Mouse (Mus musculus) large intestine, adult 2 months (tissue): ENCODE measurements around the gene Ap1s3. TPM values are rescaled to one million over a fixed set of nuclear protein-coding genes. Genes with fewer than 3 reads are reported as not detected.
"Not testable (repeated sequence)": the region's sequence is repeated elsewhere in the genome, so short reads cannot be mapped to it uniquely, and the experiment has no call there.

ENCODE experiments used
- DNase-seq: peaks from one replicate; pipeline ENCODE4 v3.0.0-alpha.2; 2012; ENCODE audit warnings: low read depth, low spot score
- WGBS: fragments of 180-500 bp; shearing (Covaris S2); methylation state at CpG from one replicate; pipeline ENCODE4 v1.1.7; 2018; 5-methylcytosine and 5-hydroxymethylcytosine counted together
- polyA plus RNA-seq: library from polyadenylated mRNA; depleted of rRNA; stranded (reverse); fragments of >200 nt; gene quantifications from 2 replicates; pipeline ENCODE4 v1.2.3, GENCODE M21; 2012; rRNA removed

The Ap1s3 gene
- polyA plus RNA-seq, 1 experiment: 13.3 TPM

DNA sequence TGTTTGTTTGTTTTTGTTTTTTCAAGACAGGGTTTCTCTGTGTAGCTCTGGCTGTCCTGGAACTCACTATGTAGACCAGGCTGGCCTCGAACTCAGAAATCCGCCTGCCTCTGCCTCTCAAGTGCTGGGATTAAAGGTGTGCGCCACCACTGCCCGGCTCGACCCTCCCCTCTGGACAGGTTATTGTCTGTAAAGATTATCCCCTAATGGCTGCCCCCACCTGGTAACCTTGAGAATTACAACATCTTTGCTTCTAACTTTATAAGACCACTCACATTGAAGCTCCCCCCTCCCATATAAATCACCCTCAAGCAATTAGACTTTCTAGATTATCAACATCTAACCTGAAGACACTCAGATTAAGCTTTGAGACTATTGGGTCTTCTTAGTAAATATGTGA lies 60.5 kb downstream of the Ap1s3 start:
- WGBS: 97% methylated on average over 5 of the region's 5 CpGs
- not testable (repeated sequence) for DNase-seq

DNA sequence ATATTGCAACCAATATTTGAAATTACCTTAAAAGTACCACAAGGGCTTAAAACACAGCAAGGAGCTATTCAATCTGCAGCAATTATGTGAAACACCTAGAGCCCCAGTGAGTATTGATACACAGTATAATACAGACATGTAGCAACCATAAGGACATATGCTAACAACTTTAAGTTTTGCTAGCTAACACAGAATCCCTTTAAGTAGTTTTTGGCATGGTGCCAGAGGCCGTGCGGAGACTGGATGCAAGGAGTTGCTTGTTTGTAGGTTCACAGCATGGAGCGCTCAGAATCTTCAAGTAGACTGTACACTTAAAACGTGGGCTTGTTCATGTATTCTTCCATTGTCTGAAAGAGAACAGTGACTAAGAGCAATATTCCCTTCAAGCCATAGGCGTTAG lies 62.9 kb downstream of the Ap1s3 start:
- 49% methylated on average over 5 of the region's 5 CpGs for WGBS
- DNase-seq: not testable (repeated sequence)

DNA sequence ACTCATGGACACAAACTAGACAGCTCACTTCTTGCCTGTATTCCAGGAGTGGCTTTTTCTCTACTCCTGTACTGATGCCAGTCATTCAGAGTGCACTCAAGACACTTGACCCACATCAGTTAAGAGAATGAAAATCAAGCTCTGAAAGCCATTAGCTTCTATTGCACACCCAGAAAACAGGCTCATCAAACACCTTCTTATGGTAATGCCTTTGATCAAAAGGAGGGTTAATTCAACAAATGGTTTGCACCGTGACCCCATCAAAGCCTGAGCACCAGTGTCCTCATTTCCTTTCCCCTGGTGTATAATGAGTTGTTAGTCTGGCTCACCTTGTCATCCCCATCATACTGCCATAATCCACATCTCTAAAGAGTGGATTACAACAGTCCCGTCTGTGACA lies 69.3 kb downstream of the Ap1s3 start:
- 69% methylated on average over 2 of the region's 2 CpGs for WGBS
- no peak for DNase-seq

DNA sequence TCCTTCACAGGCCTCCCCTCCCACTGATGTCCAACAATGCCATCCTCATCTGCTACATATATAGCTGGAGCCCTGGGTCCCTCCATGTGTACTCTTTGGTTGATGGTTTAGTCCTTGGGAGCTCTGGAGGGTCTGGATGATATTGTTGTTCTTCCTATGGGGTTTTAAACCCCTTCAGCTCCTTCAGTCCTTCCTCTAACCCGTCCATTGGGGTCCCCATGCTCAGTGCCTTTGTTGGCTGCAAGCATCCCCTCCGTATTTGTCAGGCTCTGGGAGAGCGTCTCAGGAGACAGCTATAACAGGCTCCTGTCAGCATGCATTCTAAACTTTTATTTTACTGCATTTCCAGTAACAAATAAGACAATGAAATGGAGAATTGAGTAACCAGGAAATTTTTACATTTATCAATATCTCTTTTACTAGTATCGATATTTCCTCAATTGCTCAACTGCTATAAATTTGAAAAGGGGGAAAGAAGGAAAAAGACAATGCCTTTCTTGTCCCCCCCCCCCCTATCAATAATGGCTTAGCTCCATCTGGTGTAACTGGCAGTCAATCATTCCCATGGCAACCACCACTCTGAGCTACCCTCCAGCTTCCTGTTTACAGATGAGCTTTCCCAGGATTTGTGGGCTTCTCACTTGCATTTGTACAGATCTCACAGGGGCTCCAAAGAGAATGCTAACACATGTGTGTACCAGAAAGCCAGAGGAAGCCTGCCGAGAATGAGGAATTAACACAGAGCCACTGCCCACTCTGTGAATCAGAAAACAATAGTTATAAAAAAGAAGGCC lies 73.2 kb downstream of the Ap1s3 start:
- no peak for DNase-seq
- WGBS: 63% methylated on average over 5 of the region's 5 CpGs

DNA sequence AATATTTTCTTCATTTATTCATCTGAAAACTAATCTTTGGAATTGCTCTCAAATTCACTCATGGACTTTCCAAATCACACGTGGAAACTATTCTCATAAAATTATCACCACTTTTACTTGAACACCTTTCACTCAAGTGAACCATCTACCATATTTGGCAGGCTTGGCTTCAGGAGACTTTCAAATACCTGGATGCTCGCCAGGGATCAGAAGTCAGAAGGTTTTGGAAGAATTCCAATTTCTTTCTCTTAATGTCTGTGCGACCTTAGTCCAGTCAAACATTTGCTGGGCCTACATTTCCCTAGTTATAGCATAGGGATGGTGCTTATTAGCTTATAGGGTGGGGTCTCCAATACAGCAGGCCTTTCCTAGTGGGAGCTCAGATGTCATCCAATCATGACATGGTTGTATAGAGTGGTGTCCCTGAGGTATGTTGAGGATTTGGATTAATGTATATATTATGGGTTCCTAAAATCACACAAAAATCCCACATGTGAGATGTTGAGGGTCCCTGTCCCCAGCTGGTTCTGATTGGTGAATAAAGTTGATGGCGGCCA lies 79.0 kb downstream of the Ap1s3 start:
- WGBS: 38% methylated on average over 4 of the region's 4 CpGs
- DNase-seq: peak; percentile 37

DNA sequence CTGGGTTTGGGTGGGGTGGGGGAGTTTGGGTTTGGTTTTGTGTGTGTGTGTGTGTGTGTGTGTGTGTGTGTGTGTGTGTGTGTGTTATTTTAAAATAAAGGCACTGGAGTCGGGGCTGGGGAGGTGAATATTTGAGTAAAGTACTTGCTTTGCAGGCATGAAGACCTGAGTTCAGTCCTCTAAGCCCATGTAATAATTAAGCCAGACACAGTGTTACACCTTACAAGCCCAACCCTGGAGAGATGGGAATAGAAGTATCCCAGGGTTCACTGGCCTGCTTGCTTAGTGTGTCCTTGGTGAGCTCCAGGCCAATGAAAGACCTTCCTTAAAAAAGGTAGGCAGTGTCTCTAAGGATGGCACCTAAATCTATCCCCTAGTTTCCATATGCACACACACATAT lies 80.7 kb downstream of the Ap1s3 start:
- WGBS: 86% methylated on average over 1 of the region's 1 CpGs
- DNase-seq: no peak

DNA sequence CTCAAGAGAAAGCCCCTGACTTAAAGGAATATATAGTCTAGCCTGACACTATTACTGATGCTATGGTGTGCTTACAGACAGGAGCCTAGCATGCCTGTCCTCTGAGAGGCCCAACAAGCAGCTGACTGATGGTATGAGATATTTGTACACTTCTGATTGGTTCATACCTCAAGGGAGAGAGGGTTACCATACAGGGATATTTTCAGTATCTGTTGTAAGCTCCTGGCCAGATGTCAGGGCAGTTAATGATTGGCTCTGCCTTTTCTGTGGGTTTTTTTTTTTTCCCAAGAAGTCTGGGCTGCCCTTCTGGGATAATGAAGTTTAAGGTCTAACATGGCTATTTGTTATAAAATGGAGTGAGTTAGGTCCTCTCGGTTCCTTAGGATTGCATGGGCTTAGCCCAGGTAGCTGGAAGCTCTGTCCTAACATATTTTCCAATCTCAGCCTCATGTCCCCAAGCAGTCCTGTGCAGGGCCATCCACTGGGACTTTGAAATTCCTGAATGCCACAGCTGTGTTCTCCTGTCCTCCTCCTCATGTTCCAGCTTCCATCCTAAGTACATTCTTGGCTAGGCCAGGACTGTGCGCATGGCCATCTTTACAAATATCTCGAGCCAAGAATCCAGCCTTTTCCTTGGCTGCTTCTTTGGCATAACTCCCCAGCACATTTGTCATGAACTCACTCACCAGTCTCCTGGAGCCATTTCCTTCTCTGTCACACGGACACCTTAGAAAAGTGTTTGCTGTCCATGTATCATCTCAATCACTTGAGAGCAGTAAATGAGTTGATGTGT lies 81.6 kb downstream of the Ap1s3 start:
- DNase-seq: no peak
- WGBS: 70% methylated on average over 4 of the region's 4 CpGs

DNA sequence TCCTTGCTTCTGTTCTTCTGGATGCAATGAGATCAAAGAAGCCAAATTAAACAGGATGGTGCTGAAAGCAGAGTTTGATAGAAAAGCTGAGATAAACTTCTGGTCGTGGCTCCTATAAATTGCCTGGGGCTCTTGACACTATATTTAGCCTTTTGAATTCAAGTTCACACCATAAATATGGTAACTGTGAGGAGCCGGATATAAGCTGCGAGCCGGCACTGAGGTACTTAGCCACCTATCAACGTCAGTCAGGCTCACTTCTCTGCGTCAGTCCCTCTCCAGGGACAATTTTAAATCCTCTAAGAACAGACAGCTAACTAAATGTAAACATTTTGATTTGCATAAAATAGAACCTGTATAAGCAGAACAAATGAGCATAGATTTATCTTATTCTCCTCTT lies 82.3 kb downstream of the Ap1s3 start:
- DNase-seq: no peak

DNA sequence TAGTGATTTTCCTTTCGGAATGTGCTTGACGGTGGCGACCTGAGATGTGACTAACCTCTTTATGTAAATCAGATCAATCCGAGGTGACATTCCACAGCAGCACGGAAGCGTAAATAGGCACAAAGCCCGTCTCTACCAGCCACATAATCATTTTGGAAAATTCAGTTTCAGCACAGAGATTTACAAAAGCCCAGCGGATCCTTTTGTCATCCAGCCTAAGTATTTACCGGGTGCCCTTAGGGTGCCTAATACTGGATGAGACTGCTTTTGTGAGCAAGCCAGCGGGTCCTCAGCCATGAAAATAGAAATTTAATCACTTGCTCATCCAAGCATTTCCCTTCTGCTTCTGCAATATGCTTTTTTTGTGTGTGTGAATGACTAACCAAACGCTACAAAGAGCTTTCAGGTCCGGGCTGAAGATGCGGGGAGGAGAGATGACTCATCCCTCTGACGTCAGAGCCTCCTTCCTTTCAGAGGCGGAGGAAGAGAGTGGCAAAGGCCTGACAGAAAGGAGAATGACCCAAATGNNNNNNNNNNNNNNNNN lies 90.6 kb downstream of the Ap1s3 start:
- no peak for DNase-seq
- 6% methylated on average over 15 of the region's 15 CpGs for WGBS

More for the DNA sequence above, 82.3 kb downstream of the Ap1s3 start:
- 77% methylated on average over 6 of the region's 6 CpGs for WGBS

DNA sequence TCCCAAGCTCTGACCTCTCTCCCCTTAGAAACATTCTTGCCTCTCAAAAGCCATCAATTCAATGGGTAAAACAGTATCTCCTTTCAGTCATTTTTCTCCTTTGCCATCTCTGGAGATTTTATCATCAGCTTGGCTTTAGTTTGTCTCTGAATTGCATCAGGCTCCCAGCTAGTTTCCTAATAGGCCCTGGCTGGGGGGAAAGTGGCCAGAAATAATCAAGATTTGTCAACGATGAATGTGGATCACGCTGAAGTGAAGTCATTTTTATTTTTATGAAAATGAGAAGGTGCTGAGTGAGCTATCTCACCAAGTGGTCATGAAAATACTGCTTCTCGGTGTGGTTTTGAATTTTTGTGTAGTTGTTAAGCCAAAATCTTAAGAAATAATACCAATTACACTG lies 94.4 kb downstream of the Ap1s3 start:
- WGBS: 87% methylated on average over 3 of the region's 3 CpGs
- DNase-seq: no peak

DNA sequence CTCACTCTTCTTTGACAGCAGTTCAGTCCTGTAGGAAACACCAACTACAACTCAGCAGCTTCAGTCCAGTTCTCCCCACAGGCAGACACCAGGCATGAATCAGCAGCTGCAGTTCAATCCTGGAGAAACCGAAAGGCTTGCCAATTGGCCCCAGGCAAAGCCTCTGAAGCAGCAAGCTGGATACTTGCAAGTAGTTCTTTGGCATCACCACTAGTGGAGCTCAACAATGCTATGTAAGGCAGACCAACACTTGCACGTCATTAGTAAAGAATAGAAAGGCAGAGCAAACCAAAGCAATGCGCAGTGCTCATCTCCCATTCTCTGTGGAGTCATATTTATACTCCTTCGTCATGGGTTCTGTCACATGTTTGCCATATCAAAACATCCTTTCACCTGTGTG lies 99.9 kb downstream of the Ap1s3 start:
- no peak for DNase-seq
- WGBS: 80% methylated on average over 4 of the region's 4 CpGs

DNA sequence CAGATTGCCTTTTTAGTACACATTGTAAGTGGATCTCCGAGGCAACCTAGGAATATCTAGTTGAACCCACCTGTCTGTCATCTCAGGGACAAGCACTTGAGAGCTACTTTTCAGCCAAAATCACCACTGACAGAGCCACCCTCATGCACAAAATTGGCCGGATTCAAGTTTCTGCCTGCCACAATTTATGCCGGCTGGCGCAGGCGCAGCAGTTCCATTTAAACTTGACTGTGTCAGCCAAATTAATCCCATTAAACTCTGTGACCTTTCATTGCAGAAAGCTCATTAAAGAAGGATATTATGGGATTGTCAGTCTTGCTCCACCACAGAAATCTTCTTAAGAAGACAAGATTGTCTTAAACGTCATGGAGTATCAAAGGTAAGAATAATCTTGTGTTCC lies 100.6 kb downstream of the Ap1s3 start:
- WGBS: 80% methylated on average over 6 of the region's 6 CpGs
- DNase-seq: no peak

DNA sequence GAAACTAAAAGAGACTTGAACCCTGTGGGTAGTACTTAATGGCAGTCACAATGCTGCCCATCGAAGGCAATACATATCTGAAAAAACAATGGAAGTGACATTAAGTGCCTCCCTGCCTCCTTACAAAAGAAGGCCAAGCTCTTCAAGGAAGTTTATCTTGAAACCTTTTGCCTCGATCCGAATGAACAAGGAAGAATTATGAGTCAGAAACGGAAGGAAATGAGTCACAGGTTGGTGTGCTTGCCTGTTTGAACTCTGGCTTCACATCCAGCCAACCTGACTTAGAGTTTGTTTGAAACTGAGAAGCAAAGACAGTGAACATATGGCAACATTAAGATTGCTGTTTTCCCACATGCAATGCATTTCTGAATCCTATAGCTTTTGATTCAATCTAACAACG lies 110.6 kb downstream of the Ap1s3 start:
- DNase-seq: peak; percentile 22
- 22% methylated on average over 5 of the region's 5 CpGs for WGBS

Other genes starting within 250 kb of the Ap1s3 start
- gene Scg2, start 231.9 kb downstream of the Ap1s3 start, polyA plus RNA-seq: 4.7 and 5.6 TPM in 2 replicates
- 10.1 and 12.1 TPM in 2 replicates for gene Mrpl44, start 104.0 kb upstream of the Ap1s3 start, polyA plus RNA-seq
- gene Wdfy1, start 104.2 kb upstream of the Ap1s3 start, polyA plus RNA-seq: 27.0 and 53.8 TPM in 2 replicates
- gene Serpine2, start 189.2 kb upstream of the Ap1s3 start, polyA plus RNA-seq: 5.7 and 6.0 TPM in 2 replicates